Mouse (Mus musculus): ENCODE measurements at regions not wholly inside any gene's neighbourhood (a gene's known extent, or its start where the extent isn't known, plus 50 kb on each side); places are given as distances from the start of the nearest gene placed in this dataset.

GRCm38 (mm10) chr13:35229601-35230000, 202.7 kb upstream of the Eci2 start:
- Histone ChIP-seq H3K9ac (ENCODE audit: low read depth, low read length) (no peak overlapping the region), H3K4me2 (no peak overlapping the region), H3K36me3 (ENCODE audit: control insufficient read depth, insufficient read depth, low read length) (no peaks in the 10 kb centered on the region), H3K27ac (ENCODE audit: low read depth, low read length) (no peak overlapping the region), H3K4me3 (ENCODE audit: low read depth, low read length) (no peak overlapping the region), H3K27me3 (ENCODE audit: control insufficient read depth, insufficient read depth, low read length) (no peaks in the 10 kb centered on the region), H3K9me3 (replicated peaks; ENCODE audit: control insufficient read depth, low read length) (0 out of 2 replicates have a peak, but pooled peaks cover 2% of the 10 kb centered on the region), H3K4me1 (ENCODE audit: control insufficient read depth, insufficient read depth, low read length) (no peaks in the 10 kb centered on the region)
- no peak for ATAC-seq (replicated peaks; ENCODE audit: insufficient number of reproducible peaks, low FRiP score, low TSS enrichment)
- 53% methylated on average over 2 of the region's 2 CpGs for WGBS (ENCODE audit: insufficient replicate concordance)

DNA sequence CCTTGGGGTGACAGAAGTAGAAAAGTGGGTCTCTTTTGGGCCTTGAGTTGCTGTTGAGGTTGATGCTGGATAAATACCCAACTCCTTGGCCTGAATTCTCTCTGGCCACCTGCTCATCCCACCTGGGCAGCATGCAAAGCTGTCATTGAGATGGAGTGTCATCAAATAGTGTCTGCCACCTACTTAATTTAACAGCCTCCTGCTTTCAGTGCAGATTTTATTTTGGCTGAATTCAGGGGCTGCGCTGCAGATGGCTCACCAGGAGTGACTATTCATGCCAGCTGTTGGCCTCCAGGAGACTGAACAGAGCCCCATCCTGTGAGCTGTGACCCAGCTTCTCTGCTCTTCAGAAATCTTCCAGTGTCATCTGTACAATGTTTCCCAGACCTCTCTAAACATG, 206.7 kb upstream of the Eci2 start:
- Histone ChIP-seq H3K4me2 (no peak overlapping the region), H3K4me1 (ENCODE audit: control insufficient read depth, insufficient read depth, low read length) (no peaks in the 10 kb centered on the region), H3K36me3 (ENCODE audit: control insufficient read depth, insufficient read depth, low read length) (no peaks in the 10 kb centered on the region), H3K9me3 (replicated peaks; ENCODE audit: control insufficient read depth, low read length) (0 out of 2 replicates have a peak, but pooled peaks cover 2% of the 10 kb centered on the region), H3K4me3 (ENCODE audit: low read depth, low read length) (no peak overlapping the region), H3K27me3 (ENCODE audit: control insufficient read depth, insufficient read depth, low read length) (no peaks in the 10 kb centered on the region), H3K27ac (ENCODE audit: low read depth, low read length) (no peak overlapping the region), H3K9ac (ENCODE audit: low read depth, low read length) (no peak overlapping the region)
- 81% methylated on average over 1 of the region's 1 CpGs for WGBS (ENCODE audit: insufficient replicate concordance)
- no peak for ATAC-seq (replicated peaks; ENCODE audit: insufficient number of reproducible peaks, low FRiP score, low TSS enrichment)

- 63% methylated on average over 2 of the region's 2 CpGs for WGBS (ENCODE audit: insufficient replicate concordance)
- ATAC-seq (replicated peaks; ENCODE audit: insufficient number of reproducible peaks, low FRiP score, low TSS enrichment), result no peak
- Histone ChIP-seq H3K4me2 (no peak overlapping the region), H3K36me3 (ENCODE audit: control insufficient read depth, insufficient read depth, low read length) (no peaks in the 10 kb centered on the region), H3K4me1 (ENCODE audit: control insufficient read depth, insufficient read depth, low read length) (no peaks in the 10 kb centered on the region), H3K27me3 (ENCODE audit: control insufficient read depth, insufficient read depth, low read length) (no peaks in the 10 kb centered on the region), H3K9me3 (replicated peaks; ENCODE audit: control insufficient read depth, low read length) (no peaks in the 10 kb centered on the region; the same call in 1 of the 2 replicates), H3K9ac (ENCODE audit: low read depth, low read length) (no peak overlapping the region), H3K4me3 (ENCODE audit: low read depth, low read length) (no peak overlapping the region), H3K27ac (ENCODE audit: low read depth, low read length) (no peak overlapping the region)
Observed at GRCm38 (mm10) chr13:35241443-35241842, 214.5 kb upstream of the Eci2 start.

GRCm38 (mm10) chr13:35243946-35244345, 217.1 kb upstream of the Eci2 start:
- Histone ChIP-seq H3K9ac (ENCODE audit: low read depth, low read length) (no peak overlapping the region), H3K27me3 (ENCODE audit: control insufficient read depth, insufficient read depth, low read length) (no peaks in the 10 kb centered on the region), H3K4me2 (no peak overlapping the region), H3K9me3 (replicated peaks; ENCODE audit: control insufficient read depth, low read length) (no peaks in the 10 kb centered on the region; the same call in 1 of the 2 replicates), H3K27ac (ENCODE audit: low read depth, low read length) (no peak overlapping the region), H3K4me3 (ENCODE audit: low read depth, low read length) (no peak overlapping the region), H3K4me1 (ENCODE audit: control insufficient read depth, insufficient read depth, low read length) (no peaks in the 10 kb centered on the region), H3K36me3 (ENCODE audit: control insufficient read depth, insufficient read depth, low read length) (no peaks in the 10 kb centered on the region)
- ATAC-seq (replicated peaks; ENCODE audit: insufficient number of reproducible peaks, low FRiP score, low TSS enrichment), result no peak

DNA sequence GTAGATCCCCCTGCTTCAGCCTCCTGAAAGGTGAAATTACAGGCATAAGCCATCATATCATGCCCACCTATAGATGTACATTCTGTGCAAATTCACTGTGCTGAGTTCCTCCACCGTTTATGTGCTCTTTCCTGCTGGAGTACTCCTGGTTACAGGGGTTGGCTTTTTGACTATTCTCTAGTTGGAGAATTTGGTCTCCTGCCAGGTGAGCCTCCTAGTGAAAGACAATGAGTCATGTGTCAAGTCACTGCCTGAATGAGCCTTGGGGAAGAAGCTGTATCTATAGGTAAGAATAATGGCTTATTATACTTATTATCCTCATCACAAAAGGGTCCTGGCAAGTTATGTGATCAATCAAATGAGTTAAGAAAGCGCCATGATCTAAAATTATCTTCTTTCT, 230.5 kb upstream of the Eci2 start:
- Histone ChIP-seq H3K27ac (ENCODE audit: low read depth, low read length) (no peak overlapping the region), H3K4me1 (ENCODE audit: control insufficient read depth, insufficient read depth, low read length) (no peaks in the 10 kb centered on the region), H3K9ac (ENCODE audit: low read depth, low read length) (no peak overlapping the region), H3K36me3 (ENCODE audit: control insufficient read depth, insufficient read depth, low read length) (no peaks in the 10 kb centered on the region), H3K9me3 (replicated peaks; ENCODE audit: control insufficient read depth, low read length) (no peaks in the 10 kb centered on the region), H3K4me3 (ENCODE audit: low read depth, low read length) (no peak overlapping the region), H3K27me3 (ENCODE audit: control insufficient read depth, insufficient read depth, low read length) (no peaks in the 10 kb centered on the region), H3K4me2 (no peak overlapping the region)
- WGBS (ENCODE audit: insufficient replicate concordance), result 89% methylated on average over 2 of the region's 2 CpGs
- no peak for ATAC-seq (replicated peaks; ENCODE audit: insufficient number of reproducible peaks, low FRiP score, low TSS enrichment)

DNA sequence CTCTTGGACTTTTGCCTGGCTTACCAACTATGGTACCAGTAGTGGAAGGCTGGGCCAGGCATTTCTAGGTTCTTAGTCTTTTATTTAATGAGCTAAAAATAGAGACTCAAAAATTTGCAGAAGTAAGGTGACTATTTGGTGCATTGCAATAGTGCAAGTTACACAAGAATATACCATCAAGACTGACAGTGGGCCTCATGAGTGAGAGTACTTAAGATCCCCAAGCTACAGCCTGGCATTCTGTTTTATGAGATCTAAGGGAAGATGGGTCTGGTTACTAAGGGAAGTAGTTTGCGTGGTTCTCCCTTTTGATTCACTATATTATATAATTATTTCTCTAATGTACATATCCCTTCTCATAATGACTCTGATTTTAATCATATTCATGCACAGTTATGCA, 231.8 kb upstream of the Eci2 start:
- ATAC-seq (replicated peaks; ENCODE audit: insufficient number of reproducible peaks, low FRiP score, low TSS enrichment), result no peak
- Histone ChIP-seq H3K9me3 (replicated peaks; ENCODE audit: control insufficient read depth, low read length) (no peaks in the 10 kb centered on the region), H3K4me2 (no peak overlapping the region), H3K27ac (ENCODE audit: low read depth, low read length) (no peak overlapping the region), H3K9ac (ENCODE audit: low read depth, low read length) (no peak overlapping the region), H3K4me1 (ENCODE audit: control insufficient read depth, insufficient read depth, low read length) (no peaks in the 10 kb centered on the region), H3K36me3 (ENCODE audit: control insufficient read depth, insufficient read depth, low read length) (no peaks in the 10 kb centered on the region), H3K4me3 (ENCODE audit: low read depth, low read length) (no peak overlapping the region), H3K27me3 (ENCODE audit: control insufficient read depth, insufficient read depth, low read length) (no peaks in the 10 kb centered on the region)
- WGBS (ENCODE audit: insufficient replicate concordance), result 91% methylated on average over 1 of the region's 1 CpGs

GRCm38 (mm10) chr13:35283959-35284358, 257.1 kb upstream of the Eci2 start:
- Histone ChIP-seq H3K9me3 (replicated peaks; ENCODE audit: control insufficient read depth, low read length) (no peaks in the 10 kb centered on the region), H3K27ac (ENCODE audit: low read depth, low read length) (no peak overlapping the region; the same call in 1 of the 2 replicates), H3K27me3 (ENCODE audit: control insufficient read depth, insufficient read depth, low read length) (no peaks in the 10 kb centered on the region), H3K9ac (ENCODE audit: low read depth, low read length) (no peak overlapping the region), H3K4me2 (no peak overlapping the region), H3K4me3 (ENCODE audit: low read depth, low read length) (no peak overlapping the region), H3K36me3 (ENCODE audit: control insufficient read depth, insufficient read depth, low read length) (no peaks in the 10 kb centered on the region), H3K4me1 (ENCODE audit: control insufficient read depth, insufficient read depth, low read length) (no peaks in the 10 kb centered on the region)
- ATAC-seq (replicated peaks; ENCODE audit: insufficient number of reproducible peaks, low FRiP score, low TSS enrichment), result no peak; the same call in 1 of the 2 replicates
- WGBS (ENCODE audit: insufficient replicate concordance), result 52% methylated on average over 1 of the region's 1 CpGs

GRCm38 (mm10) chr13:35302088-35302487, 275.2 kb upstream of the Eci2 start:
- no peak for ATAC-seq (replicated peaks; ENCODE audit: insufficient number of reproducible peaks, low FRiP score, low TSS enrichment)
- Histone ChIP-seq H3K9me3 (replicated peaks; ENCODE audit: control insufficient read depth, low read length) (no peaks in the 10 kb centered on the region), H3K27me3 (ENCODE audit: control insufficient read depth, insufficient read depth, low read length) (no peaks in the 10 kb centered on the region), H3K4me1 (ENCODE audit: control insufficient read depth, insufficient read depth, low read length) (no peaks in the 10 kb centered on the region), H3K4me3 (ENCODE audit: low read depth, low read length) (no peak overlapping the region), H3K27ac (ENCODE audit: low read depth, low read length) (no peak overlapping the region), H3K36me3 (ENCODE audit: control insufficient read depth, insufficient read depth, low read length) (no peaks in the 10 kb centered on the region), H3K9ac (ENCODE audit: low read depth, low read length) (no peak overlapping the region), H3K4me2 (no peak overlapping the region)
- 59% methylated on average over 1 of the region's 1 CpGs for WGBS (ENCODE audit: insufficient replicate concordance)

DNA sequence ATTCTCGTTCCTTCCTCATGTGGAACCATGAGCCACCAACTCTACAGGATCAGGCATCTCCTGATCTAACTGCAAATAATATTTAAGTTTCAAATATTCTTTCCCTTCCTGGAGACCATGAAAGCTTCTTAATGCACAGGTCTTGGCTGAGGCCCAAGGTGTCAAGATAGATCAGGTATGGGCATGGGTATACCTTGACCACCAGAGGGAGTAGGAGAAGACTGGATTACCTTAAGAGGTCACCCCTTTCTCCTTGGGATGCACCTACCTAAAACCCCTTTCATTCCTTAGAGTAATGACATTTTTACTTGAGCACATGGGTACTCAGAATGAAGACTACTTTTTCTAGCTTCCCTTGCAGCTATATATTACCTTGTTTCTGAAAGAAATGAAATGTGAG, 289.9 kb upstream of the Eci2 start:
- ATAC-seq (replicated peaks; ENCODE audit: insufficient number of reproducible peaks, low FRiP score, low TSS enrichment), result no peak
- Histone ChIP-seq H3K9ac (ENCODE audit: low read depth, low read length) (no peak overlapping the region), H3K36me3 (ENCODE audit: control insufficient read depth, insufficient read depth, low read length) (no peaks in the 10 kb centered on the region), H3K27me3 (ENCODE audit: control insufficient read depth, insufficient read depth, low read length) (no peaks in the 10 kb centered on the region), H3K27ac (ENCODE audit: low read depth, low read length) (no peak overlapping the region), H3K9me3 (replicated peaks; ENCODE audit: control insufficient read depth, low read length) (no peaks in the 10 kb centered on the region), H3K4me3 (ENCODE audit: low read depth, low read length) (no peak overlapping the region), H3K4me1 (ENCODE audit: control insufficient read depth, insufficient read depth, low read length) (no peaks in the 10 kb centered on the region), H3K4me2 (no peak overlapping the region)
- WGBS (ENCODE audit: insufficient replicate concordance), result 77% methylated on average over 1 of the region's 1 CpGs
